9 mouse cellular contexts compared by ENCODE assay signal in the genomic region with DNA sequence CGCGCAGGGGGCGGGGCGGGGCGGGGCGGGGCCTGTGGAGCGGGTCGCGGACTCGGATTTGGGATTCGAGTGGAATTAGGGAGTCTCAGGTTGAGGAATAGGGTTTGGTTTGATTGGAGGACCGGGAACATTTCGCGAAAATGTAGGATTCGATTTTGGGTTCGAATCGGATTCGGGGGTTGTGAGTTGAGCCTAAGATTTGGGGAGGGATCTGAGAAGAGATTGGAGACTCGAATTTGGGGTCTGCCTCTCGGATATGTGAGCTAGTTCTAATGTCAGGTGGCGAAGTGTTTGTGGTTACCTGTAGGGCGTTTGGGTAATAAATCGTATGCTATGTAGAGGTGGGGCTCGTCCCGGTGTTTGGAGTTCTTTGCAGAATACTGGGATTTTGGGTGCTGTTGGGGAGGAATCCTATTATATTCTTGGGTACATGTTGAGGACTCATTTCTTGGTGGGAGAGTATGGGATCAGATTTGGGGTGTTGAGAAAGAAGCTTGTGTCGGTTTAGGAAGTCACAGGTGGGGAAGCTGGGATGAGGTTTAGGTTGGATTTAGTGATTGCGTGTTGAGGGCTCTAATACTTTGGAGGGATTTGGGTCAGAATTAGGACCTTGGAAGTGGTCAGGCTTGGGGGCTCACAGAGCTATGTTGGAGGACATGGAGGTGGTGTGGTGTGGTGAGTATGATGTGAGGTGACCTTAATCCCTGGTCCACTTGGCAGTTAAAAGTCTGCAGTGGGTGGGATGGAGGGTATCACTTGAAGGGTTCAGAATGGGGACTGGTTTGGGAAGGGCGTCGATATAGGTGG. TPM values are rescaled to one million over a fixed set of nuclear protein-coding genes. Genes with fewer than 3 reads are reported as not detected.
DNase-seq lines count a peak whose midpoint lies in the region; ATAC-seq and TF ChIP-seq lines count a peak whose summit lies in the region.
"Had no signal": no experiment of that assay in that cellular context is flagged by ENCODE, and none has a peak within 500 bp of the region (broad histone marks: within the 10 kb centered on the region; RNA-seq: fewer than 3 reads in every experiment).

No protein-coding gene starts in this region.

- H3K27ac ChIP-seq in heart, embryonic 13.5 days (replicated peaks): peak overlapping the region; percentile 93
- H3K27ac ChIP-seq in heart, postnatal 0 days (ENCODE audit: low read depth): peak overlapping the region; percentile 95
- H3K27ac ChIP-seq in macrophage: peak overlapping the region; percentile 4; the same call in 1 of the 2 replicates

- peaks cover 45% of the 10 kb centered on the region for H3K4me1 ChIP-seq in heart, embryonic 13.5 days
- peaks cover 65% of the 10 kb centered on the region for H3K4me1 ChIP-seq in G1E (ENCODE audit: insufficient read depth, low read depth, low read length)
- H3K4me1 ChIP-seq in heart, postnatal 0 days (ENCODE audit: control insufficient read depth, insufficient read depth): peaks cover 20% of the 10 kb centered on the region

- DNase-seq in heart, postnatal 25 days (ENCODE audit: low spot score): no peak
- no peak for DNase-seq in G1E (ENCODE audit: low spot score)
- no peak for DNase-seq in heart, postnatal 0 days (ENCODE audit: low spot score)
- DNase-seq in thymus, postnatal 0 days (ENCODE audit: low spot score): no peak
- no peak for DNase-seq in gastrocnemius, postnatal 10 days
- no peak for DNase-seq in left cerebral cortex, postnatal 25 days (ENCODE audit: low spot score in 2 of 2)

- peaks cover 19% of the 10 kb centered on the region for H3K79me2 ChIP-seq in macrophage (ENCODE audit: inconsistent target)

- peak overlapping the region; percentile 95 for H3K9ac ChIP-seq in heart, embryonic 13.5 days
- H3K9ac ChIP-seq in heart, postnatal 0 days (replicated peaks; ENCODE audit: low read depth, low read length): peak overlapping the region; percentile 94

- H3K4me3 ChIP-seq in heart, embryonic 13.5 days: peak overlapping the region; percentile 80
- H3K4me3 ChIP-seq in G1E (ENCODE audit: low read depth, low read length) (peak overlapping the region; percentile 77), macrophage (ENCODE audit: inconsistent target) (peak overlapping the region; percentile 73)
- H3K4me3 ChIP-seq in heart, postnatal 0 days (ENCODE audit: low read depth, low read length): peak overlapping the region; percentile 88

- TF ChIP-seq CTCF in G1E (IDR thresholded peaks at IDR 0.05; ENCODE audit: low read depth, low read length): no peak
- TF ChIP-seq CTCF in heart, postnatal 0 days (IDR thresholded peaks at IDR 0.05; ENCODE audit: low read depth): no peak

- H3K4me2 ChIP-seq in heart, embryonic 13.5 days: peak overlapping the region; percentile 91
- H3K4me2 ChIP-seq in heart, postnatal 0 days (ENCODE audit: low read depth, low read length): peak overlapping the region; percentile 95

- peaks cover 30% of the 10 kb centered on the region for H3K36me3 ChIP-seq in heart, embryonic 13.5 days
- H3K36me3 ChIP-seq in G1E (replicated peaks): peaks cover 41% of the 10 kb centered on the region
- H3K36me3 ChIP-seq in heart, postnatal 0 days (replicated peaks; ENCODE audit: control insufficient read depth, insufficient read depth, low read length): peaks cover 23% of the 10 kb centered on the region
- H3K36me3 ChIP-seq in macrophage (ENCODE audit: inconsistent target): peaks cover 10% of the 10 kb centered on the region

- peaks cover under 1% of the 10 kb centered on the region; the same call in 1 of the 2 replicates for H3K27me3 ChIP-seq in heart, embryonic 13.5 days (replicated peaks)
- H3K27me3 ChIP-seq in G1E (ENCODE audit: insufficient read depth, low read length): peaks cover 2% of the 10 kb centered on the region
- H3K27me3 ChIP-seq in heart, postnatal 0 days (ENCODE audit: control insufficient read depth, insufficient read depth, low read length): no peaks in the 10 kb centered on the region

- WGBS in heart, embryonic 13.5 days: 7% methylated on average over 27 of the region's 29 CpGs
- WGBS in heart, postnatal 0 days: 4% methylated on average over 29 of the region's 29 CpGs
- 3% methylated on average over 24 of the region's 29 CpGs for WGBS in macrophage (ENCODE audit: missing documents)

- no peak for ATAC-seq in heart, embryonic 13.5 days (ENCODE audit: extremely low read depth, insufficient number of reproducible peaks, low FRiP score, low TSS enrichment)
- no peak for ATAC-seq in G1E (ENCODE audit: extremely low read depth, insufficient number of reproducible peaks, low FRiP score, poor library complexity, severe bottlenecking)
- ATAC-seq in heart, postnatal 0 days (ENCODE audit: insufficient read depth, low read depth): no peak

- H3K9me3 ChIP-seq in heart, embryonic 13.5 days: no peaks in the 10 kb centered on the region
- no peaks in the 10 kb centered on the region for H3K9me3 ChIP-seq in G1E (replicated peaks)
- no peaks in the 10 kb centered on the region for H3K9me3 ChIP-seq in heart, postnatal 0 days (replicated peaks; ENCODE audit: control insufficient read depth, low read length)

- TF ChIP-seq EP300 in heart, postnatal 0 days (IDR thresholded peaks at IDR 0.05; ENCODE audit: low read depth): no peak

- intact Hi-C loops in heart, postnatal 25 days (cut with DNase I): loop anchor here (2.0 kb wide), 1 partner anchor 28 kb away; a partner anchor contains a TSS
- intact Hi-C loops in left cerebral cortex, postnatal 25 days (cut with DNase I): loop anchor here (2.0 to 5.0 kb wide), 2 partner anchors 14 to 165 kb away; no protein-coding TSS in a partner anchor

RNA-seq across cellular contexts. Expression of a gene that starts 0.8 kb away (rescaled TPM):
- 2,053 and 2,109 TPM in 2 replicates for polyA plus RNA-seq in heart, embryonic 13.5 days (2015; fragmentation: Nextera tagmentation; extraction: Ambion mirVana)
- total RNA-seq in heart, postnatal 25 days (2021): 100 to 1,000 TPM; 883 to 894 TPM
- total RNA-seq in G1E (2014; fragmentation: Nextera tagmentation) (310 and 444 TPM in 2 replicates), G1E (2017) (228 and 347 TPM in 2 replicates)
- polyA plus RNA-seq in G1E (2012) (1,655 and 2,091 TPM in 2 replicates), macrophage (2018) (170 to 604 TPM (median 522 TPM) in 3 replicates)
- 2,373 and 2,460 TPM in 2 replicates for total RNA-seq in heart, postnatal 0 days (2014; rRNA removed; ENCODE audit: low replicate concordance)
- 1,975 and 1,990 TPM in 2 replicates for polyA plus RNA-seq in heart, postnatal 0 days (2015; fragmentation: Nextera tagmentation; extraction: Ambion mirVana)
- total RNA-seq in macrophage (2018; cell fraction: chromatin; rRNA removed): 100 to 1,000 TPM in 5 of 26 experiments, 10 to 100 TPM in 21; 55.5 to 130 (median 89.1) TPM
- total RNA-seq in macrophage (2018; cell fraction: cytosol; rRNA removed): 100 to 1,000 TPM; 360 to 577 (median 437) TPM
- total RNA-seq in macrophage (2018; cell fraction: nucleus; rRNA removed): 100 to 1,000 TPM in 24 of 26 experiments, 10 to 100 TPM in 2; 94.0 to 194 (median 134) TPM
- polyA plus RNA-seq in thymus, postnatal 0 days (2015; fragmentation: Nextera tagmentation; extraction: Ambion mirVana): 2,037 and 2,048 TPM in 2 replicates
- total RNA-seq in gastrocnemius, postnatal 10 days (2021): 100 to 1,000 TPM; 846 to 935 TPM
- 100 to 1,000 TPM; 500 to 527 TPM for total RNA-seq in left cerebral cortex, postnatal 25 days (2021)

RNA-seq across cellular contexts. Expression of a gene that starts 14.0 kb away (rescaled TPM):
- 5.7 and 5.9 TPM in 2 replicates for polyA plus RNA-seq in heart, embryonic 13.5 days (2015; fragmentation: Nextera tagmentation; extraction: Ambion mirVana)
- under 1 TPM; 0.48 to 0.81 TPM for total RNA-seq in heart, postnatal 25 days (2021)
- total RNA-seq in G1E (2014; fragmentation: Nextera tagmentation) (not detected in 2 replicates), G1E (2017) (not detected in 2 replicates)
- polyA plus RNA-seq in G1E (2012) (0.07 and 0.09 TPM in 2 replicates), macrophage (2018) (not detected in 3 replicates)
- 2.2 TPM in 1 of 2 replicates, not detected in the other for total RNA-seq in heart, postnatal 0 days (2014; rRNA removed; ENCODE audit: low replicate concordance)
- 2.3 and 2.7 TPM in 2 replicates for polyA plus RNA-seq in heart, postnatal 0 days (2015; fragmentation: Nextera tagmentation; extraction: Ambion mirVana)
- total RNA-seq in macrophage (2018; cell fraction: chromatin; rRNA removed): 1 to 10 TPM in 1 of 26 experiments, not detected in 25; 3.4 TPM
- under 1 TPM in 7 of 26 experiments, not detected in 19; 0.17 to 0.61 (median 0.19) TPM for total RNA-seq in macrophage (2018; cell fraction: cytosol; rRNA removed)
- total RNA-seq in macrophage (2018; cell fraction: nucleus; rRNA removed): 1 to 10 TPM in 1 of 26 experiments, under 1 TPM in 1, not detected in 24; 0.72 to 1.2 TPM
- polyA plus RNA-seq in thymus, postnatal 0 days (2015; fragmentation: Nextera tagmentation; extraction: Ambion mirVana): 0.15 and 0.29 TPM in 2 replicates
- total RNA-seq in gastrocnemius, postnatal 10 days (2021): 100 to 1,000 TPM; 289 to 339 TPM
- 1 to 10 TPM; 4.0 to 4.5 TPM for total RNA-seq in left cerebral cortex, postnatal 25 days (2021)
- total RNA-seq: common myeloid progenitor, adult 5-6 weeks had no signal

RNA-seq across cellular contexts. Expression of a gene that starts 16.6 kb away (rescaled TPM):
- polyA plus RNA-seq in heart, embryonic 13.5 days (2015; fragmentation: Nextera tagmentation; extraction: Ambion mirVana): 0.16 and 0.34 TPM in 2 replicates
- total RNA-seq in heart, postnatal 25 days (2021): 10 to 100 TPM in 1 of 2 experiments, 1 to 10 TPM in 1; 6.3 to 10.6 TPM
- total RNA-seq in G1E (2014; fragmentation: Nextera tagmentation) (not detected in 2 replicates), G1E (2017) (0.05 and 0.06 TPM in 2 replicates)
- polyA plus RNA-seq in G1E (2012) (not detected in 2 replicates), macrophage (2018) (not detected in 3 replicates)
- 0.92 and 4.2 TPM in 2 replicates for total RNA-seq in heart, postnatal 0 days (2014; rRNA removed; ENCODE audit: low replicate concordance)
- polyA plus RNA-seq in heart, postnatal 0 days (2015; fragmentation: Nextera tagmentation; extraction: Ambion mirVana): 1.1 and 1.5 TPM in 2 replicates
- not detected for total RNA-seq in macrophage (2018; cell fraction: chromatin; rRNA removed)
- total RNA-seq in macrophage (2018; cell fraction: cytosol; rRNA removed): not detected
- not detected for total RNA-seq in macrophage (2018; cell fraction: nucleus; rRNA removed)
- 0.06 and 0.18 TPM in 2 replicates for polyA plus RNA-seq in thymus, postnatal 0 days (2015; fragmentation: Nextera tagmentation; extraction: Ambion mirVana)
- 10 to 100 TPM; 31.9 to 32.9 TPM for total RNA-seq in gastrocnemius, postnatal 10 days (2021)
- 10 to 100 TPM; 35.6 to 48.0 TPM for total RNA-seq in left cerebral cortex, postnatal 25 days (2021)

RNA-seq across cellular contexts. Expression of a gene that starts 22.2 kb away (rescaled TPM):
- polyA plus RNA-seq in heart, embryonic 13.5 days (2015; fragmentation: Nextera tagmentation; extraction: Ambion mirVana): 0.11 TPM in 1 of 2 replicates, not detected in the other
- under 1 TPM; 0.39 TPM for total RNA-seq in heart, postnatal 25 days (2021)
- total RNA-seq in G1E (2014; fragmentation: Nextera tagmentation) (1.7 and 1.8 TPM in 2 replicates), G1E (2017) (0.17 and 0.27 TPM in 2 replicates)
- polyA plus RNA-seq in G1E (2012) (1.6 and 1.8 TPM in 2 replicates), macrophage (2018) (0.15 TPM in 1 of 3 replicates, not detected in the others)
- 4.0 TPM in 1 of 2 replicates, not detected in the other for total RNA-seq in heart, postnatal 0 days (2014; rRNA removed; ENCODE audit: low replicate concordance)
- polyA plus RNA-seq in heart, postnatal 0 days (2015; fragmentation: Nextera tagmentation; extraction: Ambion mirVana): 0.18 and 0.22 TPM in 2 replicates
- 1 to 10 TPM in 14 of 26 experiments, under 1 TPM in 11, not detected in 1; 0.54 to 2.5 (median 1.2) TPM for total RNA-seq in macrophage (2018; cell fraction: chromatin; rRNA removed)
- total RNA-seq in macrophage (2018; cell fraction: cytosol; rRNA removed): under 1 TPM in 7 of 26 experiments, not detected in 19; 0.05 to 0.15 (median 0.10) TPM
- total RNA-seq in macrophage (2018; cell fraction: nucleus; rRNA removed): 1 to 10 TPM in 5 of 26 experiments, under 1 TPM in 19, not detected in 2; 0.35 to 1.8 (median 0.64) TPM
- polyA plus RNA-seq in thymus, postnatal 0 days (2015; fragmentation: Nextera tagmentation; extraction: Ambion mirVana): 0.08 TPM in 2 replicates
- total RNA-seq in gastrocnemius, postnatal 10 days (2021): under 1 TPM; 0.20 to 0.52 TPM
- total RNA-seq in left cerebral cortex, postnatal 25 days (2021): 1 to 10 TPM; 1.6 to 2.7 TPM
- total RNA-seq: common myeloid progenitor, adult 5-6 weeks had no signal

RNA-seq across cellular contexts. Expression of a gene that starts 27.7 kb away (rescaled TPM):
- 157 and 171 TPM in 2 replicates for polyA plus RNA-seq in heart, embryonic 13.5 days (2015; fragmentation: Nextera tagmentation; extraction: Ambion mirVana)
- 10 to 100 TPM; 20.9 to 31.6 TPM for total RNA-seq in heart, postnatal 25 days (2021)
- total RNA-seq in G1E (2014; fragmentation: Nextera tagmentation) (51.2 and 53.5 TPM in 2 replicates), G1E (2017) (282 and 373 TPM in 2 replicates)
- polyA plus RNA-seq in G1E (2012) (226 and 269 TPM in 2 replicates), macrophage (2018) (32.4 to 122 TPM (median 57.0 TPM) in 3 replicates)
- total RNA-seq in heart, postnatal 0 days (2014; rRNA removed; ENCODE audit: low replicate concordance): 71.8 and 118 TPM in 2 replicates
- polyA plus RNA-seq in heart, postnatal 0 days (2015; fragmentation: Nextera tagmentation; extraction: Ambion mirVana): 160 and 162 TPM in 2 replicates
- total RNA-seq in macrophage (2018; cell fraction: chromatin; rRNA removed): 10 to 100 TPM in 16 of 26 experiments, 1 to 10 TPM in 10; 3.6 to 37.9 (median 18.6) TPM
- 10 to 100 TPM; 38.9 to 70.0 (median 54.6) TPM for total RNA-seq in macrophage (2018; cell fraction: cytosol; rRNA removed)
- total RNA-seq in macrophage (2018; cell fraction: nucleus; rRNA removed): 10 to 100 TPM in 22 of 26 experiments, 1 to 10 TPM in 4; 7.5 to 44.7 (median 17.3) TPM
- 338 and 340 TPM in 2 replicates for polyA plus RNA-seq in thymus, postnatal 0 days (2015; fragmentation: Nextera tagmentation; extraction: Ambion mirVana)
- 10 to 100 TPM; 36.8 to 42.4 TPM for total RNA-seq in gastrocnemius, postnatal 10 days (2021)
- 10 to 100 TPM; 35.9 to 47.8 TPM for total RNA-seq in left cerebral cortex, postnatal 25 days (2021)

Comparison
In these comparisons a context has a peak if more than half of its experiments do, and no peak if none do; other contexts are left out.
1. H3K27ac ChIP-seq: peak in every context shown above with its lines; median percentile 95 in heart, postnatal 0 days; 93 in heart, embryonic 13.5 days; 4 in macrophage.
2. RNA of a gene that starts 14.0 kb away (total RNA-seq): 289 to 339 TPM in gastrocnemius, postnatal 10 days; 4.0 to 4.5 TPM in left cerebral cortex, postnatal 25 days, 0.48 to 0.81 TPM in heart, postnatal 25 days, not detected in G1E and 2.2 TPM in heart, postnatal 0 days; every median in the first group is over 10 times any median in the second.
3. Peak in every context shown above with its lines, with median percentiles within 50 percentile points of each other: H3K4me3 ChIP-seq.